Mouse (Mus musculus): Measurements from ENCODE around the gene Gm2004. TPM values are rescaled to one million over a fixed set of nuclear protein-coding genes. Genes with fewer than 3 reads are reported as not detected.
"Not testable (repeated sequence)": the region's sequence is repeated elsewhere in the genome, so short reads cannot be mapped to it uniquely, and the experiment has no call there.

Gene Gm2004
- polyA plus RNA-seq (2014; fragmentation: Nextera tagmentation; extraction: Ambion mirVana) = 1.2 and 1.3 TPM in 2 replicates

DNA sequence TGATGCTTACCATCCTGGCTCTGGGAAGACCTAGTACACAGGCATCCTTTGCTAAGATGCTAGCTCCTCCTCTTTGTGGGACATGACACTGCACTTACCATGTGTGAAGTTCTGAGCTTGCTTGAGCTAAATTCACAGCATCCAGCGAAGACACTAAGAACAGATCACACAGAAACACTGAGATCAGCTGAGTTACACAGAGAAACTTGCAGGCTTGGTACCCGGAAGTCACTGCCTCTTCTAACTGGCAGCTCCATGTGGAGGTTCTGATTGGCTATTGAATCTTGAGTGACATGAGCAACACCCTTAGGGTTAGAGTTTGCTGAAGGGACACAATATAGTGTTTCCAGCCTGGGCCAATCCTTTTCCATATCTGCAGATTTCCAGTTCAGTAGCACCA, at the start of gene Gm2004:
Gm2004 (minus strand) TSS at position 101 of the 400 bp plus-strand sequence.
- not testable (repeated sequence) for H3K27me3 ChIP-seq (replicated peaks; ENCODE audit: control insufficient read depth, insufficient read depth, low read length); H3K27ac ChIP-seq (ENCODE audit: low read depth, low read length); H3K4me3 ChIP-seq (ENCODE audit: low read depth, low read length); ATAC-seq (replicated peaks; ENCODE audit: low FRiP score); H3K9ac ChIP-seq (ENCODE audit: low read depth, low read length); DNase-seq (ENCODE audit: low spot score); H3K36me3 ChIP-seq (ENCODE audit: control insufficient read depth, insufficient read depth, low read length); H3K4me2 ChIP-seq; H3K4me1 ChIP-seq (replicated peaks; ENCODE audit: control insufficient read depth, insufficient read depth, low read length); H3K9me3 ChIP-seq (ENCODE audit: control insufficient read depth, low read length)
- WGBS = no CpG with 5 or more reads among the region's 2 CpGs

Other genes starting within 250 kb of the Gm2004 start
- 3.9 and 5.8 TPM in 2 replicates for gene Zfp966, start 218.7 kb downstream of the Gm2004 start, polyA plus RNA-seq (2014; fragmentation: Nextera tagmentation; extraction: Ambion mirVana)
- 14.4 and 16.4 TPM in 2 replicates for gene Gm2026, start 184.5 kb downstream of the Gm2004 start, polyA plus RNA-seq (2014; fragmentation: Nextera tagmentation; extraction: Ambion mirVana)
- 7.3 and 7.8 TPM in 2 replicates for gene 2210418O10Rik, start 76.7 kb upstream of the Gm2004 start, polyA plus RNA-seq (2014; fragmentation: Nextera tagmentation; extraction: Ambion mirVana)
- not detected in 2 replicates for gene Gm11009, start 169.7 kb upstream of the Gm2004 start, polyA plus RNA-seq (2014; fragmentation: Nextera tagmentation; extraction: Ambion mirVana)

Data from liver, embryonic 11.5 days (tissue).